Mouse (Mus musculus) urinary bladder, adult 2 months (tissue): ENCODE measurements around the gene Bcl7c. TPM values are rescaled to one million over a fixed set of nuclear protein-coding genes. Genes with fewer than 3 reads are reported as not detected.
"Not testable (repeated sequence)": the region's sequence is repeated elsewhere in the genome, so short reads cannot be mapped to it uniquely, and the experiment has no call there.

Experiments
- DNase-seq: peaks from one replicate; pipeline ENCODE4 v3.0.0; 2022; ENCODE audit warnings: low spot score
- polyA plus RNA-seq: library from polyadenylated mRNA; depleted of rRNA; stranded (reverse); fragments of >200 nt; gene quantifications from 2 replicates; pipeline ENCODE4 v1.2.3, GENCODE M21; 2012

Bcl7c gene
- polyA plus RNA-seq, 1 experiment, result 26.0 TPM

DNA sequence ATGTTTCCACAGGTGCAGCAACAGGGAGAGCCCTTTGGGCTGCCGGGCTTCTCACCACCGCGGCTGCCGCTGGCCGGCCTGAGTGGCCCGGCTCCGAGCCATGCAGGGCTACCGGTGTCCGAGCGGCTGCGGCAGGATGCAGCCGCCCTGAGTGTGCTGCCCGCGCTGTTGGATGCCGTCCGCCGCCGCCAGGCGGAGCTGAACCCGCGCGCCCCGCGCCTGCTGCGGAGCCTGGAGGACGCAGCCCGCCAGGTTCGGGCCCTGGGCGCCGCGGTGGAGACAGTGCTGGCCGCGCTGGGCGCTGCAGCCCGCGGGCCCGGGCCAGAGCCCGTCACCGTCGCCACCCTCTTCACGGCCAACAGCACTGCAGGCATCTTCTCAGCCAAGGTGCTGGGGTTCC is 8.3 kb upstream of the Bcl7c start:
- DNase-seq, result peak; percentile 54

DNA sequence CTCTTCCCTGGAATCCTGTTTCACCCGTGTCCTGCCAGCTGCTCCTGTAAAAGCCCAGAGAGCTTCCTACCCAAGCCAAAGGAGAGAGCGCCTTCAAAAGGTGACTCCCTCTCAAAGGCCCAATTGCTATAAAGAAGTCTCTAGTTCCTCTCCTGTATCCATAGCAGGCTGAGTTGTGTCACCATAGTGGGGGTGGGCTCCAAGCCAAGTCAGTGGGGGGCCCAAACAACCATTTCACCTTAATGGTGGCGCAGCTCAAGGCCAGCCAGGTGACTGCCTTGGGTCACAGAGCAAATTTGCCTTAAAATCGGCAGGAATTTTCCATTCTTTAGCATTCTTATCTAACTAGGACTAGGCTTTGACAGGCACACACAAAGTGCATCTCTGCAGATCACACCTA is 6.1 kb upstream of the Bcl7c start:
- DNase-seq, result no peak

DNA sequence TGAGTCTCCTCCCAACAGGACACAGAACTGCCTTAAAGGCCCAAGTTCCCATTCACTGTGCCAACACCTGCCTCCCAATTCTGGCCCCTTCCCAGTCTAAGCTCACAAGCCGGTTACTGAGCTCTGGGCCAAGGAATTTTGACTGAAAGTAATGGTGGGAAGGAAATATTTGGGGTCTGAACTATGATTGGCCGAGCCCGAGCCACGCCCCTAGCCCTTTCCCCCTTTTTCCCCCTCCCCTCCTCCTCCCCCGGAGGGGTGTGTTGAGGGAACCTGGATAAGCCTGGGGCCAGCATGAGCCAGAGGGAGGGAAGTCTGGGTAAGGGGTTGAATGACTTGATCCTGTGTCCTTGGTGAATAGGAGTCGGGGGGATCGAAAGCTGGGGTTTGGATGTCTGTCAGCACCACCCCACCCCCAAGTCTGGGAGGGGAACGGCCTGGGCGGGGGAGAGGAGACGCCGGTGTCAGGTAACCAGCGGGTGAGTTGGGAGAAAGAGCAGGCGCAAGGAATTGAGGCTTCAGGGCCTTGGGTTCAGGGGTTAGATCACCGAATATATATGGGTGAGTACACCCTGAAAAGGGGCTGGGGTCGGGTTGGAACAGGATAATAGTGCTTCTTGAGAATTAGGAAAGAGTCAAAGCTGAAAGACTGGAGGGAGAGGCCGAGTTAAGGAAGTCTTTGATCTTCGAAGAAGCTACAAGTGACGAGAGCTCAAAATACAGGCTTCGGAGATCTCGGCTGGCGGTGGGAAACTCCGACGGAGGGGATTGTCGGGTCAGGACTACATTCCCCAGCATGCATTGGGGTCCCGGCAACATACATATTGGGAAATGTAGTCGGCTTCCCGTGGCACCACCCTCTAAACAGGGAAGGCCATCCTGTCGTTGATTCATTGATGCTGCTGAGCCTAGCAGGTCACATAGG is 4.0 kb upstream of the Bcl7c start, which contains the start of gene Ctf1:
TSS of gene Ctf1 (plus strand) at position 276 of the 925 bp plus-strand sequence.
- peak; percentile 60 for DNase-seq

DNA sequence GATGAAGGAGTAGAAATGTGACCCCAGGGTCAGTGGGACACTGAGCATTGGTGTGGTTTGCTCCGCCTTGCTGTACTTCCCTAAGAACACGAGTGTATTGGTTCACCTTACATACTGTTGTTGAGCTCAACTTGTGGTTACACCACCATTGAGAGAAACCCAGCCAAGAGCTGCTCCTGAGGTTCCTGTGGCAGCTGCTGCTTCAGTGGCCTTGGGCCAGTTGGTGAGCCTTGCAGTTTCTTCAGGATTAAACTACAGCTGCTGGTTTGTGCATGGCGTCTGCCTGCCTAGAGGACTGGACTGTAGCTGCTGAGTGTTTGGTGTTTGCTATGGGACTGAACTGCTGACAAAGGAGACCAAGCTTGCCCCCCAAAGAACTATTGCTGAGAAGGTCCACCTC is 2.7 kb upstream of the Bcl7c start:
- DNase-seq, result no peak

DNA sequence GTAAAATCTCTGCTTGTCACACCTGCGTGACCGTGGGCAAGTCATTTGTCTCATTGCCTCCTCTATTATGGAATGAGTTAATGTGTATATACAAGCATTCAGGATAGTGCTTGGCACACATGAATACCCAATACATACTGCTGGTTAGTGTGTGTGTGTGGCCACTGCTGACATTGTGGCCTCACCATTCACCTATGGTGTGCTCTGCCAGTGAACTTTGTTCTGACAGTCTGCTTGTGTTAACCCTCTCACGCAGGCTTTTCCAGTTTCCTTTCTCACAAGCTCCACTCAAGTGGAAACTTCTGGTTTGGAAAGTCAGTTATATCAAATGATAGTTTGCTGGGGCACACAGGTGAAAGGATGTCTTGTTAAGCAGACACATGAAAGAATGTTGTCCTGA is 2.3 kb upstream of the Bcl7c start:
- no peak for DNase-seq

DNA sequence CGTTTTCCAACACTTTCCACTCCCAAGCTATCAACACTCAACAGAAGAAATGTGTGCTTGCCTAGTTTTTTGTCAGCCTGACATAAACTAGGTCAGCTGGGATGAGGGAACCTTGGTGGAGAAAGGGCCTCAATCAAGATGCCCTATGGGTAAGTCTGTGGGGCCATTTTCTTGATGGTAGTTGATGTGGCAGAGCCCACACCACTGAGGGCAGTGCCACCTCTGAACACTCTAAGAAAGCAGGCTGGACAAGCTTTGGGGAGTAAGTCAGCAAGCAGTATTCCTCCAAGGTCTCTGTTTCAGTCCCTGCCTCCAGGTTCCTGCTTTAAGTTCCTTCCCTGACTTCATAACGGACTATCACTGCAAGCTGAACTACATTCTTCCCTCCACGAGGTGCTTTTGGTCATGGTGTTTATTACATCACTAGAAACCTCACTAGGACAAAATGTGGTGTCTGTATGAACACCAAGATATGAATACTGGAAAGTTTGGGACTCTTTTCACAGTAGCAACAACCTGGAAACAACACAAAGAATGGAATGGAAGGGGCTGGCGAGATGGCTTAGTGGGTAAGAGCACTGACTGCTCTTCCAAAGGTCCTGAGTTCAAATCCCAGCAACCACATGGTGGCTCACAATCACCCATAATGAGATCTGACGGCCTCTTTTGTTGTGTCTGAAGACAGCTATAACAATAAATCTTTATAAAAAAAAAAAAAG is 687 bp upstream of the Bcl7c start:
- no peak for DNase-seq

DNA sequence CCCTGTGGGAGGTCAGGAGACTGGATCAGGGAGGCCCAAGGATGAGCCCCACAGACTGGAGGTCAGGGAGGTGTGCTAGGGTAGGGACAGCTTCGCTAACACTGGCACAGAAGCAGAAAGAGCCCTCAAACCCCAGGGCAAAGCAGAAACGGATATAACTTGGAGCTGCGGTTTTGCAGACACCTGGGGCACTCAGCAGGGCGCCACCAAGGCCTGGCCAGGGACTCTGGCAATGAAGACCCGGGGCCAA is 851 bp downstream of the Bcl7c start:
- DNase-seq, result no peak

DNA sequence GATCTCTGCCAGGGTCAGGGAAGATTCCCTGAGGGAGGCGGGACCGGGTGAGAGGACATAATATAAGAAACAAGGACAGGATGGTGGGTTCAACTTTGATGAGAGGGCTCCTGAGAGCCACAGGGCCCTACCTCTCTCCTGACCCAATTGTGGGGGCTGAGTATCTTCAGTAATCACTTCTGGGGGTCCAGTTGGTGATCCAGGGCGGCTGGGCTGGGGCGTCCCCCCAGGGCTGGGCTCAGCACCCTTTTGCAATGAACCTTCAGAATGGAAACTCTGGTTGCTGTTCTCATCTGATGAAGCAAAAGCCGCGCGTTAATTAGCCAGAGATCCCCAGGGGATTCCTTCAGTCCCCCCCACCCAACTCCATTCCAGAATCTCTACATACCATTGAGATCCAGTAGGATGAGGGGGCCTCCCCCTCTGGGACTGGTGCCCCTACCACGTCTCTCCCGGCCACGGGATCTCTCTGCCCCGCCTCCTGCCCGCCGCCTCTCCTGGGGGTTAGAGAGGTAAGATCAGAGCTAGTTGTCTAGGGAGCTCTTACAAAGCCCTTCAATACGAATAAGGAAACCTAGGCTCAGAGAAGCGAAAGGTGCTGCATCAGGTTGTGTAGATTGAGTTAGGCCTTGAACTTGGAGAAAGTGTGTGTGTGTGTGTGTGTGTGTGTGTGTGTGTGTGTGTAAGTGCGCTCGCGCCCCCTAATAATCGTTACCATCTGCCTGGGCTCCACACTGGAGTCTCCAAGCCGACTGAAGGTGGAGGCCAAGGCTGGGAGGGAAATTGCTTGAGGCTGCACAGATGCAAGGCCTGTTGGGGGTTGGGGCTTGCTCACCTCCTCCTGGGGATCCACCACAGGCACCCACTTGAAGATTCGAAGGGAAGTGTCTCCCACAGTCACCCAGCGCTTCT is 1.4 kb downstream of the Bcl7c start:
- DNase-seq, result no peak

DNA sequence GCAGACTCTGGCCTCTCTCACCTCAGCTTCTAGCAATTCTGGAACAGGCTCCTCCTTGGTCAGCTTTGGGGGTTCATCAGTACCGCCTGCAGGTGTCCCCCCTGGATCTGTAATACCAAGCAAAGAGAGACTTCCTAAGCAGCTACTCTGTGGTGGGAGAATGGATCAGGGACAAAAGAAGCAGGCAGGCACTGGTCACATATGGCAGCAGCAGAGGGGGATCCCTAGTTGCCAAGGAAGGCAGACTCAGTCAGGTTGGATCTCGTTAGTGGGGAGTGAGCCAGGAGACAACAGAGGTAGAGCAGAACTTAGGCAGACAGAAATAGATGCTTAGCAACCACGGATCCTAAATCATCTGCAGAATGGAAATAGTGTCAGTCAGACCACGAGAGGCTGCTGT is 3.0 kb downstream of the Bcl7c start:
- DNase-seq, result no peak

DNA sequence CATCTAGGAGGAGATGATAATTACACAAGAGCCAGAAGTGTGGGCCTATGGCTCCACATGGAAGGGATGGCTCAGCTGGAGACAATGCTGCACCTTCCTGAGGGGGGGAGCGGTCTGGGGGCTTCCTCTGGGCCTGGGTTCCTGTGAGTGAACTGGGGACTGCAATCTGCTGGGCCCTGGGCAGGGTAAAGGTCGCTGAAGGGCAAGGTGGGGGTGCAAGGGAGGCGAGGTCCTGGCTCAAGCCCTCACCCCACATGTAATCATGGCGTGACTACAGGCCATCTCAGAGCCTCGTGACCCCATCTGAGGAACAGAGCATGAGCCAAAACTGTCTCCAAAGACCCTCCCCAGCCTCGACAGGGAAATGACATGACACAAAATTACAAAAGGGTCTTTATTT is 4.1 kb downstream of the Bcl7c start:
- DNase-seq, result no peak

DNA sequence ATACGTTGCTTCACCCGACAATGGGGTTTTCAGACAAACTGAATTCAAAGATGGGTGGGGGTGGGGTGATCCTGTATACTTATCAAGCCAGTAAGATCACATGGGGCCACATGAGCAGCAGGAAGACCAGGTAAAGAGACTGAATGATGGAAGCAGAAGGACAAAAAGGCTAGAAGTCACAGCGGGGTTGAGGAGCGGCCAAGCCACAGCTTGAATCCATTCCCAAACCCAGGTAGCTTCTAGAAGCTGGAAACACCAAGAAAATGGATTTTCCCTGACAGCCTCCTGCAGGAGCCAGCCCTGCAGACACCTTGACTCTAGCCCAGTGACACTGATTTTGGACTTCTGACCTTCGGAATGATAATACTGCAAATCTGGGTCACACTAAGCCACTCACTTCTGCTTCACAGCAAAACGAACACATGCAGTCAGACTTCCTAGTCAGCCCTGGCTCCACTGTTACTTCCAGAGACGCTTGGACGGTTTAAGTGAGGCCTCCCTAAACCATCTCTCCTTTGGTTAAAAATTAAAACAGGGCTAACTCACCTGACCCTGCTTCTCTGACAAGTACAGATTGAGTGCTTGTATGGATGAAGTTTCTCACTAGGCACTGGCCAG is 5.1 kb downstream of the Bcl7c start:
- no peak for DNase-seq

DNA sequence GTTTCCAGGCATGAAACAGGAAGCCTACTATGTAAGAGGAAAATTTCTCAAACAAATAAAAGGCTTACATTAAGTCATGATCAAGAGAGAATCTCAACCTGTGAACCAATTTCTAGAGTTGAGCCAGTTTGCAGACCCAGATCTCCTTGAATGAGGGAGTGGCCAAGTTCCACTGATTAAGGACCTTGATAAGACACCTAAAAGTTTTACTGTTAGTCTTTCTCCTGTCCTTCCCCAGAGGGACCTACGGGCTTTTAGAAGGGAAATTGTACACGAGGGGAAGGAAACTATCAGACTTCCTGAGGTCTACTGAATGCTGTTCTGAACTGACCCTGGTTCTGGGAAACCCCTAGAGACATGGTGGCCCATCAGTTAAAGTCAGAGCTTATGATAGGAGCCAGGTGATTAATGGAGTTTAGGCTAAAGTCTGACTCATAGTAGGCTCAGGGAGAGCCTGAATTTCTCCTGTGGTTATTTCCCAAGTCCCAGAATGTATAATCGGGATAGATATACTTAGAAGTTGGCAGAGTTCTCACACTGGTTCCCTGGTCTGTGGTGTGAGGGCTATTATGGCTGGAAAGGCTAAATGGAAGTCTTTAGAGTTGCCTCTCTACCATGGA is 7.9 kb downstream of the Bcl7c start:
- no peak for DNase-seq

DNA sequence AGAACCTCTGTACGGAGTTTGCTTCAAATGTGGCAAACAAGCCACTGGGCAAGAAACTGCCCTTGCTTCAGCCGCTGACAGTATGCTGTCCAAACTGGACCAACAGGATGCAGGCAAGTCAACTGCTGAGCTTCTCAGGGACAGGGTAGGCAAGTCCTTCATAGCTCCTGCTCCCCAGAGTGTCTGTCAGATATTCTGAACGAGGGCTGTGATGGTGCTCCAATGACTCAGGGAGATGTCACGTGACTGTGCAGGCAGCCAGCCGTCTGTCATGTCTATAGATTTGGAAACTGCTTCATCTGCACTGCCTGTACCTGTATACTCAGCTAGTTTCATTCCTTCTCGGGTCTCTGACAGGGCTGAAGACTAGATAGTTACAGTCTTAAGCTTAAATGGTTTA is 9.7 kb downstream of the Bcl7c start:
- no peak for DNase-seq

DNA sequence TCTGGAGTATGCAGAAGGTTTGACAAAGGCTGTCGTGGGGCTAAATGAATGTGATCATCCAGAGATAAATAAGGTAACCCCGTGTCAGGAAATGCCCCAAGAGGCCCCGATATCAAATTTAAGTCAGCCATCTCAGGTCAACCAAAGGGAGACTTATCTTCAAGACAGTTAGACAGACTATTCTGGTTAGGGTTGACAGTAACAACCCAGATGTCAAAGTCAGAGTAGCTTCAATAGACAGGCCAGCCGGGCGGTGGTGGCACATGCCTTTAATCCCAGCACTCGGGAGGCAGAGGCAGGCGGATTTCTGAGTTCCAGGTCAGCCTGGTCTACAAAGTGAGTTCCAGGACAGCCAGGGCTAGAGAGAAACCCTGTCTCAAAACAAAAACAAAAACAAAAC is 15.0 kb downstream of the Bcl7c start:
- DNase-seq, result not testable (repeated sequence)

DNA sequence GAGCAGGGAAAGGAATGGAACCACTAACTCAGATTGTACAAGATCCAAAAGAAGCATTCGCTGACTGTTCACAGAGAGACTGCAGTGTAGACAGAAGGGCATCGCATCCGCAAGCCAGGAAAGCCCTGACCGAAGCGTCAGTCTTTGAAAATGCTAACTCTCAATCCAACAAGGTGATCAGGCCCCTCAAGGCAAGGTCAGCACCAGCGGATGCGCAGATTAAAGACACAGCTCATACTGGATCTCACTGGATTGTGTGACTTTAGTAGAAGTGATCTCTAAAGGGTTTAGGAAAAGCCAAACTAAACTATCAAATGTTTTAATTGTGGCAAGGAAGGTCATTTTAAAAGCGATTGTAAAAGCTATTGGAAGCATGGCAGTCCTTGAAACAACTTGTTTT is 15.4 kb downstream of the Bcl7c start:
- DNase-seq, result no peak

DNA sequence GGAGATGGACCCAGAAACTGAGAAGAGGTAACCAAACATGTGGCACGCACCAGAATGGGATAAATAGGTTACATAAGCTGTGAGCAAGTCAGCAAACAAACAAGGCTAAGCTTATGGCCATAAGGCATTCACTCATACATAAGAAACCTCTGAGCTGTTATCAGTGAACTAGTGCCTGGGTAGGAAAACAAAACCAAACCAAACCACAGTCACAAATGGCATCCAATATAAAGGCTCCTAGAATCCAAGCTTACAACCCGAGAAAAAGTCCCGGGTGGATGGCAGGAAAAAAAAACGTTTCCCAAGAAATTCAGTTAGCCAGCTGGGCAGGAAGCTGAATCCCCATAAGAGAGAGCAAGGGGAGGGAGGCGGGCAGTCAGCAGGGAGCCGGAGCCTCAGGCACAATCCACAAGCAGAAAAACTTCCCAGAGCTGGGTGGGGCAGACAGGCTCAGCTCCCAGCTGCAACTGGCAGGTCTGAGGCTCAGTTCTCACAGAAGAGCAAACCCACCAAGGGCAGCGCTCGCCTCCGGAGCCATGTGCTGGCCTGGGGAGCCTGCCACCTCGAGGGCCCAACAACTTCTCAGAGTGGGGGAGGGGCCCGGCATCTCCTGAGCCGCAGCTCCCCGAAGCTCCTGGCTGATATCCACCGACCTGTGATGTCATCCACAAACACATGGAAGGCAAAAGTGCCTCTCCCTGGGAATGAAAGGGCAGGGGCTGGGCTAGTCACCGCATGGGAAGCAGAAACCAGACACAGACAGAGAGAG is 17.3 kb downstream of the Bcl7c start:
- DNase-seq, result peak; percentile 45

DNA sequence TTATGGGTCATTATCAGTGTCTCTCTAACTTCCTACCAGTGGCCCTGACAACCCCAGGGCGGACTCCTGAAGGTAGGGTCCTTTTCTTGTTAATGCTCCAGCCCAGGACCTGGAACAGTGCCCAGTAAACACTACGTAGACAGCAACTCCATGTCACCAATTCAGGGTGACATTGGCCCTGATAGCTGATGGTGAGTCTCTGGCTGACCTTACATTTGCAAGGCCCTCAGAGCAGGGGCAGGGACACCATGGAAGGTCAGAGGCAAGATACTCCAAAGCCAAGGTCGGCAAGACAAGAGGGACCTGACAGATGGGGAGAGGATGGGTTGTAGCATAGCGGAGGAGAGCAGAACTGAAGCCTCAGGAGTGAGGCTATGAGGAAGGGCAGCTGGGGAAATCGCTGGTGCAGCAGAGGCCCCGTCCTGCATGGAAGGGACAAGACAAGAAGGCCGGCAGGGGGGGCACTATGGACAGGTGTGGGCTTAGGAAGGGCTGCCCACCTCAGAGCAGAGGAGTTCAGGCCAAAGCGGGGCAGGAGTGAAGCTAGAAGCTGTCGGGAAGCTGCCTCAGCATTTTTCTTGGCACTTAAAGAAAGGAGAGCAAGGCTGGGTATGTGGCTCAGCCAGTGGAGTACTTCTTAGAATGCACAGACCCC is 19.0 kb downstream of the Bcl7c start:
- no peak for DNase-seq

DNA sequence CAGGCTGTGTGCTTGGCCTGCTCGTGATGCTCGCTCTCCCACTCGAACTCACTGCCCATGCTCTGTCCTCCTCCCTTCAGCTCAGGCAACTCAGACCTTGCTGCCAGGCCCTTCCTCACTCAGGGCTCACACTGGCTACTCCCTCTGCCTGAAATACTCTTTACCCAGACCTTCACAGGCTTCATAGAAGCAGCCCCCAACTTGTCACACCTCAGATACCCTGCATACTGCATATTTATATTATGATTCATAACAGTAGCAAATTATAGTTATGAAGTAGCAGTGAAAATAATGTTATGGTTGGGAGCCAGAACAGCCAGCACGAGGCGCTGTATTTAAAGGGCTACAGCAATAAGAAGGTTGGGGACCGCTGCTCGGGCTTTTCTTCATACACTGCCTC is 19.8 kb downstream of the Bcl7c start:
- DNase-seq, result no peak

DNA sequence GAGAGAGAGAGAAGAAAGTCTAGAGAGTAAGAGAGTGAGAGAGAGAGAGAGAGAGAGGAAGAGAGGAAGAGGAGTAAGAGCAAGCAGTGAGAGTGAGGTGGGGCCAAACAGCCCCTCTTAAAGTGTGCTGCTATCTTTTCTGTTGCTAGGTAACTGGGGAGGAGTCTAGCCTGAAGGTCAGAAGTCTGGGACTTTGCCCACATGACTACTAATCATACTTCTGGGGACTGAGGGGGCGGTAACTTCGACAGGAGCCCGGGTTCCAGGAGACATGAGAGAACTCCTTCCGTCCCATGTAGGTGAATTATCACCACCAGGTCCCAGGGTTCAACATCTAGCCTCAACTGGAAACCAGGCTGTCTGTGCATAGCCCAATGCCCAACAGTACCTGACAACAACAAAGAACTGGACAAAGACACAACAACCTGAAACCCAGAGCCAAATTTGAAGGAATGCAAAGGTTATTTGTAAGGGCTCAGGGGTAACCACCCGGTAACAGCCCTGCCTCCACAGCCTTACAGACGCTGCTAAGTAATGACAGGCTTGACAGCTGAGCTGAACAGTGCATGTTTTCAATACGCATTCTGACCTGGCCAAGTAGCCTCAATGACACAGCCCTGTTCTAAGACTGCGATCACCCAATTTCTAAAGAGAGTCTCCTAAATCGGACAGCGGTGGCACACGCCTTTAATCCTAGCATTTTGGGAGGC is 21.8 kb downstream of the Bcl7c start:
- no peak for DNase-seq
